Mouse (Mus musculus) bone marrow, adult 2 months (tissue): ENCODE results near the gene Qsox1.

Experiments
- CTCF ChIP-seq: fragments of 200-500 bp; IDR thresholded peaks from 2 replicates; pipeline ENCODE4 v1.5.1; 2011; ENCODE audit warnings: low read length, control low read depth; ENCODE audit not compliant: control insufficient read depth, insufficient read depth
- POLR2A ChIP-seq: fragments of 200-500 bp; IDR thresholded peaks from 2 replicates; pipeline ENCODE4 v1.6.1; 2011; ENCODE audit warnings: low read depth, mild to moderate bottlenecking, control low read depth, low read length, borderline replicate concordance; ENCODE audit not compliant: control insufficient read depth

DNA sequence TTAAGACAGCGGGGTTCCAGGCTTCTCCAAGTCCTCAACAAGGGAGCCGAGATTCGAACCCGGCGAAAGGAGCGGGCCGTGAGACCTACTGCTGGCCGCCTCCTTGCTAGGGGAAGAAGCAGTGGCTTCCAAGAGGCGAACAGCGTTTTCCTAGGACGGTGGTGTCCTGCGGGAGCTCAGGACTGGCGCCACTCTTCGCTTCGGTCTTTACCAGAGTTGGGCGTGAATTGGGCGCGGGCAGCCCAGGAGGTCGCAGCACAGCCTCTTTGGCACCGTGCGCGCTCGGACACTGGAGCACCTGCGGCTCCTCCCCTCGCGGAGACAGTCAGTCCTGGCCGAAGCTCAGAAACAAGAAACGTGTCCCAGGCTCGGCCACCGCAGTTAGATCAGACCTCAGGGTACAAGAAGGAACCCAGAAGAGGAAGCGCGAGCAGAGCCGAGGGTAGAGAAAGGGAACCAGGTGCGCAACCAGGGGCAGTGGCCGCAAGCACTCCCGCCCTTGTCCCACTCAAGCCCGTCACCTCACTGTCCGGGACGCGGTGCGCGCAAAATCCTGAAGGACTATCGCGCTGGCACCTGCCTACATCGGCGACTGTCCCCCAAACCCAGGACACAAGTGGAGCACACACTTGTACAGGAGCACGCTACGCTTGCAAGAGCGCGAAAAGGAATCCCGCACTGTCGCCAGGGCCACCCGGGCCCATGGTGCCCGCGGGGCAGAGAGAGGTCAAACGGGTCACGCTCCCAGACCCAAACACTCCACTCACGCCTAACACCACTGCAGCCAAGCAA is 75.5 kb downstream of the Qsox1 start:
- TF ChIP-seq POLR2A (no peak), CTCF (no peak)
